Mouse (Mus musculus): ENCODE results near the gene Dock2. TPM values are rescaled to one million over a fixed set of nuclear protein-coding genes. Genes with fewer than 3 reads are reported as not detected.

Gene Dock2
- polyA plus RNA-seq, 1 experiment from 2014 or later = 2.1 TPM

DNA sequence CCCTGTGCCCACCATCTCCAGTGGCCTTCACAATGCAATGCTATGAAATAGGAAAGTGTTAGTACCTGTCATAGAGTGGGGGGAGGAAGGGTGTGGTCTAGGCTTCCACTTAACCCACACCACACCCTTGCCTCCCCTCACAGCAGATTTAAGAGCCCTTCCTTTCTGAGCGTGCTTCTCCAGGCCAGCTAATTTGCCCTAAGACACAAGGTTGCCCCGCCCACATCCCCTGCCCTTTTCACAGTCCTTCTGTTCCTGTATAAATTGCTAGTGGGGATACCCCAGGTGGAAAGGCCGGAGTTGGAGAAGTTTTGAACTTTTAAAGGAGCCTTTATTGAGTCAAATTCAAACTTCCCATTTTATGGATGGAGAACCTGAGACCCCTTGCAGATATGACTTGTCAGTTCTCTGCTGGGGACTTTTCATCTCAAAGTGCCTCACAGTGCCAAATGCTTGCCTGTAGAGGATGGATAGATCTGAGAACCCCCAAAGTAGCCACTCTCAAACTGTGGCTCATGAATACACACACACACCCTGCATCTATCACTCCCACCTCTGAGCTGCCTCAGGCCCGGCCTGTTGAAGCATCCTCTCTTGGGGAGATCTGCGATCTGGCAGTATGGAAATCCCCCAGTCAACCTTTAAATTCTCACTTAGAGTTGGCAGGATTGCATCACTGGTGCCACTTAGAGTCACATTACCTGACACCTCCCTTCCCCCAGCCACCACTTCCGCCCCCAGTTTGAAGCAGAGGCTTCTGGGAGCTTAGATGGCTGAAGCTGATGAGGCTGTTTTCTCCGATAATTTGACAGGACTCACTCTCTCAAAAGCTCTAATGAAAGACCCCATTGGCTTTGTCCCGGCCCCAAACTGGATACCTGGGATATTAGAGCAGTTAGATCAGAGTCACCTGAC lies 919 bp downstream of the Dock2 start:
- no peak for ATAC-seq (ENCODE audit: borderline replicate concordance, extremely low read depth, low FRiP score, low TSS enrichment)

DNA sequence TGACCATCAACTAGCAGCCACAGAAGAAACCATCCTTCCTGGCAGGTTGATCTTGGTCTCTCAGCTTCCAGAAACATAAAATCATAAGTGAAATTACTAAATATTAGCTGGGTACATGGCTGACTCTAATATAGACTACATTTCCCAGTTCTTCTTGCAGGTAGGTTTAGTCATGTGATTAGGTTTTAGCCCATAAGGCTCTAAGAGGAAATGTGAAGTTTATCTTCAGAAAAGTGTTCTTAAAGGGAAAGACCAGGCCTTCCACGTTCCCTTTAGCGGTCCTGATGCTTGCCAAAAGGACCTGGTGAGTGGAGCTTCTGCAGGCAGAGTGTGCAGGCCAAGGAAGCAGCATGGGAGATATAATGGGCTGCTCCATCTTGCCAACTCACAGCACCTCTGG lies 2.9 kb downstream of the Dock2 start:
- no peak for ATAC-seq (ENCODE audit: borderline replicate concordance, extremely low read depth, low FRiP score, low TSS enrichment)
- no peaks in the 10 kb centered on the region for H3K36me3 ChIP-seq
- no peak overlapping the region for H3K4me2 ChIP-seq
- H3K27ac ChIP-seq = no peak overlapping the region
- 81% methylated on average over 2 of the region's 2 CpGs for WGBS
- no peak overlapping the region for H3K9ac ChIP-seq
- H3K4me3 ChIP-seq = no peak overlapping the region
- H3K27me3 ChIP-seq = no peaks in the 10 kb centered on the region
- H3K4me1 ChIP-seq = no peaks in the 10 kb centered on the region
- no peaks in the 10 kb centered on the region for H3K9me3 ChIP-seq

More for the DNA sequence above, 919 bp downstream of the Dock2 start:
- Histone ChIP-seq H3K36me3 (no peaks in the 10 kb centered on the region), H3K4me3 (no peak overlapping the region), H3K27ac (no peak overlapping the region), H3K4me2 (no peak overlapping the region), H3K27me3 (no peaks in the 10 kb centered on the region), H3K4me1 (no peaks in the 10 kb centered on the region), H3K9me3 (no peaks in the 10 kb centered on the region), H3K9ac (no peak overlapping the region)
- 67% methylated on average over 8 of the region's 8 CpGs for whole genome bisulfite sequencing

- Histone ChIP-seq H3K27me3 (no peaks in the 10 kb centered on the region), H3K4me2 (no peak overlapping the region), H3K4me3 (no peak overlapping the region), H3K9me3 (no peaks in the 10 kb centered on the region), H3K27ac (no peak overlapping the region), H3K4me1 (no peaks in the 10 kb centered on the region), H3K36me3 (no peaks in the 10 kb centered on the region), H3K9ac (no peak overlapping the region)
- WGBS = 76% methylated on average over 4 of the region's 4 CpGs
- ATAC-seq (ENCODE audit: borderline replicate concordance, extremely low read depth, low FRiP score, low TSS enrichment) = no peak
Observed at GRCm38 (mm10) chr11:34779966-34780365, 3.7 kb downstream of the Dock2 start.

- no peak overlapping the region for H3K4me3 ChIP-seq
- no peak overlapping the region for H3K27ac ChIP-seq
- ATAC-seq (ENCODE audit: borderline replicate concordance, extremely low read depth, low FRiP score, low TSS enrichment) = no peak
- H3K4me1 ChIP-seq = no peaks in the 10 kb centered on the region
- whole genome bisulfite sequencing = 69% methylated on average over 3 of the region's 3 CpGs
- no peaks in the 10 kb centered on the region for H3K36me3 ChIP-seq
- H3K9me3 ChIP-seq = no peaks in the 10 kb centered on the region
- H3K4me2 ChIP-seq = no peak overlapping the region
- no peak overlapping the region for H3K9ac ChIP-seq
- no peaks in the 10 kb centered on the region for H3K27me3 ChIP-seq
Observed at GRCm38 (mm10) chr11:34778351-34778750, 5.3 kb downstream of the Dock2 start.

- Histone ChIP-seq H3K4me1 (no peaks in the 10 kb centered on the region), H3K9ac (no peak overlapping the region), H3K27me3 (no peaks in the 10 kb centered on the region), H3K9me3 (no peaks in the 10 kb centered on the region), H3K36me3 (no peaks in the 10 kb centered on the region), H3K4me2 (no peak overlapping the region), H3K27ac (no peak overlapping the region), H3K4me3 (no peak overlapping the region)
- ATAC-seq (ENCODE audit: borderline replicate concordance, extremely low read depth, low FRiP score, low TSS enrichment) = no peak
- WGBS = 89% methylated on average over 4 of the region's 4 CpGs
Observed at GRCm38 (mm10) chr11:34777529-34777928, 6.2 kb downstream of the Dock2 start.

DNA sequence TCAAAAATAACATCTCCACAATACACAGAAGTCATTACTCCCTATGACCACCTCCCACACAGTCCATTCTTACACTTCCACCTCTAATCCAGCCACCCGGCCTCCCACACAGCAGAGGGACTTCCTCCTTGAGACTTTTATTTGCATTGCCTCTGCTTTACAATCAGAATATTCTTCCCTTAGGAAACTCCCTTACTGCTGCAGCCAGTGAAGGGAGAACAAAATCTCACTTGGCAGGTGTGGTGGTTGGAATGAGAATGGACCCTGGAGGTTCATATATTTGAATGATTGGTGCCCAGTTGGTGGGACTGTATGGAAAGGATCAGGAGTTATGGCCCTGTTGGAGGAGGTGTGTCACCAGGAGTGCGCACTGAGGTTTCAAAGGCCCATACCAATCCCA lies 7.6 kb downstream of the Dock2 start:
- Histone ChIP-seq H3K4me1 (no peaks in the 10 kb centered on the region), H3K9me3 (no peaks in the 10 kb centered on the region), H3K27ac (no peak overlapping the region), H3K36me3 (no peaks in the 10 kb centered on the region), H3K4me3 (no peak overlapping the region), H3K4me2 (no peak overlapping the region), H3K27me3 (no peaks in the 10 kb centered on the region), H3K9ac (no peak overlapping the region)
- no peak for ATAC-seq (ENCODE audit: borderline replicate concordance, extremely low read depth, low FRiP score, low TSS enrichment)
- WGBS = 65% methylated on average over 2 of the region's 2 CpGs

DNA sequence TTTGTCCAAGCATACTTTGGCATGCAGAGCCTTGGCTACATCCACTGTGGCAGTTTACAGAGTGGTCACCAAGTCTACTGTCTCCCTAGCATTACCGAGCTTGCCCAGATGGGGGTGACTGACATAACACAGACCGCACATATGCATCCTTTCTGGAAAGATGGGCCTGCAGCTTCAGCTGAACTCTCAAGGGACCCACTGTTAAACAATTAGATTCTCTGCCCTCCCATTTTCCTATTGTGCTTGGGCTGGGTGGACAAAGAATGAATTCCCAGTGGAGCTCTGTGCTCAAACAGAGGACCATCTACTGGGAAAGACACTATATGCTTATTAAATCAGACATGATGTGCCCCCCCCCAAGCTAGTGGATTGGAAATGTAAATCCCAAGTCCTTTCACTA lies 9.1 kb downstream of the Dock2 start:
- no peak for ATAC-seq (ENCODE audit: borderline replicate concordance, extremely low read depth, low FRiP score, low TSS enrichment)
- Histone ChIP-seq H3K9me3 (no peaks in the 10 kb centered on the region), H3K36me3 (no peaks in the 10 kb centered on the region), H3K27ac (no peak overlapping the region), H3K9ac (no peak overlapping the region), H3K4me2 (no peak overlapping the region), H3K4me3 (no peak overlapping the region), H3K4me1 (no peaks in the 10 kb centered on the region), H3K27me3 (no peaks in the 10 kb centered on the region)
- WGBS = 83% methylated on average over 2 of the region's 2 CpGs

GRCm38 (mm10) chr11:34773304-34773895 lies 10.3 kb downstream of the Dock2 start:
- no peak overlapping the region for H3K4me2 ChIP-seq
- no peak overlapping the region for H3K9ac ChIP-seq
- no peaks in the 10 kb centered on the region for H3K36me3 ChIP-seq
- H3K4me1 ChIP-seq = no peaks in the 10 kb centered on the region
- WGBS = 75% methylated on average over 9 of the region's 9 CpGs
- ATAC-seq (ENCODE audit: borderline replicate concordance, extremely low read depth, low FRiP score, low TSS enrichment) = no peak
- no peak overlapping the region for H3K27ac ChIP-seq
- no peaks in the 10 kb centered on the region for H3K9me3 ChIP-seq
- H3K4me3 ChIP-seq = no peak overlapping the region
- no peaks in the 10 kb centered on the region for H3K27me3 ChIP-seq

DNA sequence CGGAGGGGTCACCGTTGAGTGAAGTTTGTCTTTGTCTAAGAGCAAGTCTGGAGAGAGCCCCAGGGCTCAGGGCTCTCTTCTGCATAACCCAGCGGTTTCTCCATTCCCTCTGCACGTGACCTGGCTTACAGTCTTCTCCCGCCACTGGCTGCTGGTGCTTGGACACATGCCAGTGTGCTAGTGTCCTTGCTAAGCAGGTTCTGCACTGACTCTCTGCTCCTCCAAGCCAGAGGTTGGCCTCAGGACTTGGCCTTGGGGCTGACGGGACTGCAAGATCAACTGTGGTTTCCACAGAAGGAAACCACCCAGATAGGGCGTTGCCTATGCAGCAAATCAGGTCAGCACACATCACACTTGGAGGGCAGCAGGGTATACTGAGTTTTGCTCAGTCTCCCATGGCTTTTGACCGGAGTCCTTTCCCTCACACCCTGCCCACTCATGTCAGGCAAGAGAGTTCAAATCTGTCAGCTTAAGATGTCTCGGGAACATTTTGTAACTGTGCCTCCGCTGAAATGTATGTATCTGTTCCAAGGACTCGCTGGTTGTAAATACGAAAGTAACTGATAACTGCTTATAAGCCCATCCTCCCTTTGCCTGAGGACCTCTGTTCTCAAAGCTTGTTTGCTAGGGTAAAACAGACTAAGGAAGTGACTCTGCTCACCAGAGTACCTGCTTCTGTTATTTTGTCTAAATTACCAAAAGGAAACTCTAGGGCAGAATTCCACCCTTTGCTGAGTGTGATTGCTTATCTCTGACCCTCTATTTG lies 12.3 kb downstream of the Dock2 start:
- Histone ChIP-seq H3K4me3 (no peak overlapping the region), H3K27ac (no peak overlapping the region), H3K9ac (no peak overlapping the region), H3K36me3 (no peaks in the 10 kb centered on the region), H3K4me1 (no peaks in the 10 kb centered on the region), H3K27me3 (no peaks in the 10 kb centered on the region), H3K4me2 (no peak overlapping the region), H3K9me3 (no peaks in the 10 kb centered on the region)
- ATAC-seq (ENCODE audit: borderline replicate concordance, extremely low read depth, low FRiP score, low TSS enrichment) = peak; percentile 55; the same call in 1 of the 2 replicates
- WGBS = 47% methylated on average over 12 of the region's 12 CpGs

GRCm38 (mm10) chr11:34770666-34771065 lies 13.0 kb downstream of the Dock2 start:
- 52% methylated on average over 4 of the region's 4 CpGs for WGBS

GRCm38 (mm10) chr11:34769946-34770345 lies 13.7 kb downstream of the Dock2 start:
- H3K4me3 ChIP-seq = no peak overlapping the region
- no peaks in the 10 kb centered on the region for H3K9me3 ChIP-seq
- no peak overlapping the region for H3K9ac ChIP-seq
- no peak overlapping the region for H3K4me2 ChIP-seq
- no peaks in the 10 kb centered on the region for H3K27me3 ChIP-seq
- no peaks in the 10 kb centered on the region for H3K36me3 ChIP-seq
- WGBS = 86% methylated on average over 8 of the region's 8 CpGs
- no peaks in the 10 kb centered on the region for H3K4me1 ChIP-seq
- no peak for ATAC-seq (ENCODE audit: borderline replicate concordance, extremely low read depth, low FRiP score, low TSS enrichment)
- no peak overlapping the region for H3K27ac ChIP-seq

More at GRCm38 (mm10) chr11:34770666-34771065, 13.0 kb downstream of the Dock2 start:
- Histone ChIP-seq H3K27me3 (no peaks in the 10 kb centered on the region), H3K27ac (no peak overlapping the region), H3K4me2 (no peak overlapping the region), H3K9ac (no peak overlapping the region), H3K4me1 (no peaks in the 10 kb centered on the region), H3K36me3 (no peaks in the 10 kb centered on the region), H3K4me3 (no peak overlapping the region), H3K9me3 (no peaks in the 10 kb centered on the region)
- no peak for ATAC-seq (ENCODE audit: borderline replicate concordance, extremely low read depth, low FRiP score, low TSS enrichment)

DNA sequence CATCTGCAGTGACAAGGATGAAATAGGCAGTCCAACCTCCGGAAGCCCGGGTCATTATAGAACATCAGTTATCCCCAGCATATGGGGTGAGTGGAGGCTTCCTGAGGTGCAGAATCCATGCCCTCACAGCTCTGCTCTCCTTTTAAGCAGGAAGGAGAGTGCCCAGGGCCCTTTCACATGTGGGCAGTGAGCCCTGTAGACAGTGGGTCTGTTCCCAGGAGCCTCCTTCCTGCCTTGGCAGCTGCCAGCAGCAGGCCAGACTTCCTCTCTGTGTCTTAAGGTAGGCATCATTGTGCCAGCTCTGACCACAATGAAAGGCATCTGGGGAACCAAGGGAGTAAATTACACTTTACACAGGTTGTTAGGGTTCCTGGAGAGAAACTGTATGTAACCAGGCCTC lies 14.3 kb downstream of the Dock2 start:
- H3K9me3 ChIP-seq = no peaks in the 10 kb centered on the region
- no peak overlapping the region for H3K4me3 ChIP-seq
- no peak overlapping the region for H3K27ac ChIP-seq
- no peak overlapping the region for H3K9ac ChIP-seq
- no peaks in the 10 kb centered on the region for H3K36me3 ChIP-seq
- H3K4me2 ChIP-seq = no peak overlapping the region
- no peak for ATAC-seq (ENCODE audit: borderline replicate concordance, extremely low read depth, low FRiP score, low TSS enrichment)
- WGBS = 83% methylated on average over 2 of the region's 2 CpGs
- no peaks in the 10 kb centered on the region for H3K4me1 ChIP-seq
- H3K27me3 ChIP-seq = no peaks in the 10 kb centered on the region

All from lung, embryonic 15.5 days (tissue).